8 mouse cellular contexts compared by ENCODE assay signal in the genomic region with DNA sequence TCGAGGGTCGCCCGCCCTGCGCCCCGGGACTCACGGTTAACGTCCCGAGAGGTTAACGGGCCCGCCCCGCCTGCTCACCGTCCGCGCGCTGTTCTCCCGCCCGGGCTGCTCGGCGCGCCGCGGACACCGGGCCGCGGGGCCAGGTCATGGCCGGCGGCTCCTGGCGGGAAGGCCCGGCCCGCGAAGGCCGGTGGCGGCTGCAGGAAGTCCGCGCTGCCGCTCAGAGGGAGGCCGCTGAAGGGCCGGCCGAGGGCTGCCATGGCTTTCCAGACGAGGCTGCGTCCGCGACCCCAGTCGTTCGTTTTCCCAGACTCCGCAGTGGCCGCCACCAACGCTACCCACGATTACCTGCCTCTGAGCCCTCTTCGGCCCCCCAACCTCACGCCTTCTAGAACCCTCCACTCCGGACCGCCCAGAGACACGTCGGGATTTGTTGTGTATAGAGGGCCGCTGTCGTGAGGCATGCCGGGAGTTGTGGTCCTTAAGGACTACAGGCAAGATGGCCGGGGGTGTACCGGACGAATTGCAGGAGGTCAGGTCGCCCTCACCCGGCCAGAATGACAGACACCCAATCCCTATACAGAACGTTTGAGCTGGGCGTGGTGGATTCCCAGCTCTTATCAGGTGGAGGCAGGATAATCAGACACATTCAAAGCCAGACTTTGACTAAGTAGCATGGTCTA. TPM values are rescaled to one million over a fixed set of nuclear protein-coding genes. Genes with fewer than 3 reads are reported as not detected.
DNase-seq lines count a peak whose midpoint lies in the region; ATAC-seq and TF ChIP-seq lines count a peak whose summit lies in the region.

A gene (minus strand): TSS at position 389 of the 683 bp plus-strand sequence.

- no peaks in the 10 kb centered on the region for H3K9me3 ChIP-seq in ES-E14 (ENCODE audit: control insufficient read depth, insufficient read depth, low read depth, low read length)
- no peaks in the 10 kb centered on the region for H3K9me3 ChIP-seq in forebrain, embryonic 15.5 days
- no peaks in the 10 kb centered on the region for H3K9me3 ChIP-seq in lung, embryonic 14.5 days (ENCODE audit: low read depth, low read length)

- in situ Hi-C loops in ES-E14 (cut with MboI; ENCODE audit: low sequenced_read_pairs in 2 of 2, unreplicated experiment in 2 of 2): no loop called here

- 0 out of 2 replicates have a peak, but pooled peaks have one; percentile 40 for TF ChIP-seq POLR2A in olfactory bulb, adult 2 months (IDR thresholded peaks at IDR 0.05; ENCODE audit: insufficient read depth, low read depth, low read length)
- peak; percentile 58; the same call in 1 of the 2 replicates for TF ChIP-seq POLR2A in thymus, adult 2 months (IDR thresholded peaks at IDR 0.05; ENCODE audit: control insufficient read depth, extremely low read depth, insufficient read depth, low read length, poor library complexity)

- peak within 1 kb of the TSS; percentile 85 for H3K9ac ChIP-seq in ES-E14 (ENCODE audit: insufficient read depth, low read depth, low read length, poor library complexity, severe bottlenecking)
- peak within 1 kb of the TSS; percentile 94 for H3K9ac ChIP-seq in forebrain, embryonic 15.5 days (replicated peaks)
- H3K9ac ChIP-seq in lung, embryonic 14.5 days: peak within 1 kb of the TSS; percentile 94

- WGBS in forebrain, embryonic 15.5 days: under 1% methylated on average over 65 of the region's 65 CpGs
- under 1% methylated on average over 65 of the region's 65 CpGs for WGBS in lung, embryonic 14.5 days
- under 1% methylated on average over 65 of the region's 65 CpGs for WGBS in olfactory bulb, adult 2 months
- WGBS in thymus, adult 2 months: under 1% methylated on average over 65 of the region's 65 CpGs

- TF ChIP-seq CTCF in layer of hippocampus, adult 2 months (conservative IDR thresholded peaks at IDR 0.05): peak; percentile 37; the same call in 1 of the 2 replicates
- no peak for TF ChIP-seq CTCF in lung, embryonic 14.5 days (IDR thresholded peaks at IDR 0.05; ENCODE audit: low read depth)
- no peak for TF ChIP-seq CTCF in olfactory bulb, adult 2 months (IDR thresholded peaks at IDR 0.05; ENCODE audit: insufficient read depth, low read depth, low read length)
- TF ChIP-seq CTCF in thymus, adult 2 months (IDR thresholded peaks at IDR 0.05; ENCODE audit: borderline replicate concordance, control insufficient read depth, extremely low read depth, insufficient read depth, low read length, poor library complexity): no peak; the same call in 1 of the 2 replicates

- H3K4me1 ChIP-seq in ES-E14 (ENCODE audit: control insufficient read depth in 2 of 2, insufficient read depth in 2 of 2, low read length in 2 of 2, poor library complexity in 1 of 2): peaks cover 6 to 7% of the 10 kb centered on the region in 2 experiments; a peak in 2 of 4 replicates
- H3K4me1 ChIP-seq in forebrain, embryonic 15.5 days: peaks cover 30% of the 10 kb centered on the region
- peaks cover 7% of the 10 kb centered on the region for H3K4me1 ChIP-seq in lung, embryonic 14.5 days (ENCODE audit: insufficient read depth)
- H3K4me1 ChIP-seq in olfactory bulb, adult 2 months (ENCODE audit: control insufficient read depth, insufficient read depth, low read length): no peaks in the 10 kb centered on the region
- H3K4me1 ChIP-seq in thymus, adult 2 months (replicated peaks; ENCODE audit: control insufficient read depth, insufficient read depth, low read length): peaks cover 7% of the 10 kb centered on the region

- peak within 1 kb of the TSS; percentile 79 for H3K4me2 ChIP-seq in forebrain, embryonic 15.5 days (replicated peaks)
- peak within 1 kb of the TSS; percentile 78 for H3K4me2 ChIP-seq in lung, embryonic 14.5 days

- H3K36me3 ChIP-seq in ES-E14 (ENCODE audit: control insufficient read depth, insufficient read depth, low read length, poor library complexity, severe bottlenecking): peaks cover 9% of the 10 kb centered on the region
- H3K36me3 ChIP-seq in forebrain, embryonic 15.5 days: 0 out of 2 replicates have a peak, but pooled peaks cover 3% of the 10 kb centered on the region
- H3K36me3 ChIP-seq in lung, embryonic 14.5 days (ENCODE audit: insufficient read depth): peaks cover 18% of the 10 kb centered on the region; the same call in 1 of the 2 replicates
- H3K36me3 ChIP-seq in thymus, adult 2 months (ENCODE audit: control insufficient read depth, insufficient read depth, low read length): no peaks in the 10 kb centered on the region

- DNase-seq in ES-E14 (ENCODE audit: low read depth, low spot score): peak; percentile 95
- DNase-seq in cerebellum, adult 11-12 months: peak; percentile 92
- peak; percentile 88 for DNase-seq in heart, postnatal 25 days (ENCODE audit: low spot score)
- DNase-seq in layer of hippocampus, adult 2 months (ENCODE audit: low spot score in 2 of 2): peak; percentile 85 to 92
- peak; percentile 94 for DNase-seq in lung, embryonic 14.5 days
- peak; percentile 93 for DNase-seq in thymus, adult 2 months

- H3K27ac ChIP-seq in ES-E14 (ENCODE audit: insufficient read depth, low read depth, low read length, poor library complexity, severe bottlenecking): peak within 1 kb of the TSS; percentile 47; the same call in 1 of the 2 replicates
- H3K27ac ChIP-seq in forebrain, embryonic 15.5 days (replicated peaks): peak within 1 kb of the TSS; percentile 64
- H3K27ac ChIP-seq in layer of hippocampus, adult 2 months: peak within 1 kb of the TSS; percentile 94
- H3K27ac ChIP-seq in lung, embryonic 14.5 days (ENCODE audit: low read depth): peak within 1 kb of the TSS; percentile 51
- no peak within 1 kb of the TSS; the same call in 1 of the 2 replicates for H3K27ac ChIP-seq in olfactory bulb, adult 2 months (ENCODE audit: insufficient read depth, low read depth, low read length)
- peak within 1 kb of the TSS; percentile 21 for H3K27ac ChIP-seq in thymus, adult 2 months (ENCODE audit: control insufficient read depth, insufficient read depth, low read length)

- peak within 1 kb of the TSS; percentile 77 to 80 for H3K4me3 ChIP-seq in ES-E14 (ENCODE audit: insufficient read depth in 1 of 2, low read depth in 1 of 2, low read length in 2 of 2, poor library complexity in 1 of 2, severe bottlenecking in 1 of 2)
- H3K4me3 ChIP-seq in forebrain, embryonic 15.5 days: peak within 1 kb of the TSS; percentile 94
- peak within 1 kb of the TSS; percentile 90 for H3K4me3 ChIP-seq in layer of hippocampus, adult 2 months
- H3K4me3 ChIP-seq in lung, embryonic 14.5 days (ENCODE audit: low read depth, low read length): peak within 1 kb of the TSS; percentile 91
- peak within 1 kb of the TSS; percentile 89 for H3K4me3 ChIP-seq in olfactory bulb, adult 2 months (ENCODE audit: insufficient read depth, low read depth, low read length)
- peak within 1 kb of the TSS; percentile 77 for H3K4me3 ChIP-seq in thymus, adult 2 months (ENCODE audit: control insufficient read depth, insufficient read depth, low read length)

- ATAC-seq in forebrain, embryonic 15.5 days (replicated peaks): peak; percentile 99
- ATAC-seq in lung, embryonic 14.5 days (ENCODE audit: insufficient read depth): peak; percentile 99

- intact Hi-C loops in heart, postnatal 25 days (cut with DNase I): loop anchor here (2.0 to 5.0 kb wide), 2 partner anchors 17 to 85 kb away; no protein-coding TSS in a partner anchor

- no peaks in the 10 kb centered on the region for H3K27me3 ChIP-seq in forebrain, embryonic 15.5 days
- no peaks in the 10 kb centered on the region for H3K27me3 ChIP-seq in lung, embryonic 14.5 days (ENCODE audit: insufficient read depth, low read length)
- no peaks in the 10 kb centered on the region for H3K27me3 ChIP-seq in thymus, adult 2 months (ENCODE audit: control insufficient read depth, insufficient read depth, low read length)

TF ChIP-seq in ES-E14, 5 proteins besides CTCF, POLR2A, EP300 and RAD21:
- TF ChIP-seq ZNF384 (IDR thresholded peaks at IDR 0.05; ENCODE audit: low read depth, low read length) (no peak), HCFC1 (IDR thresholded peaks at IDR 0.05; ENCODE audit: borderline replicate concordance, insufficient read depth, low read length) (peak; percentile 92), ZC3H11A (IDR thresholded peaks at IDR 0.05; ENCODE audit: borderline replicate concordance, low read depth, low read length) (no peak), MAFK (IDR thresholded peaks at IDR 0.05; ENCODE audit: insufficient read depth, low read depth, low read length) (no peak)

RNA-seq across cellular contexts. Expression of the gene that starts here (rescaled TPM):
- 24.2 and 27.4 TPM in 2 replicates for total RNA-seq in ES-E14 (2012; rRNA removed)
- 15.4 and 15.8 TPM in 2 replicates for polyA plus RNA-seq in forebrain, embryonic 15.5 days (2015; fragmentation: Nextera tagmentation; extraction: Ambion mirVana)
- total RNA-seq in heart, postnatal 25 days (2021): 10 to 100 TPM; 17.9 to 23.5 TPM
- 10 to 100 TPM; 11.8 to 13.9 TPM for total RNA-seq in layer of hippocampus, adult 2 months (2021)
- polyA plus RNA-seq in lung, embryonic 14.5 days (2014; fragmentation: Nextera tagmentation; extraction: Ambion mirVana): 22.4 and 24.9 TPM in 2 replicates
- not detected in 2 replicates for polyA plus RNA-seq in olfactory bulb, adult 2 months (2012; ENCODE audit: insufficient read depth, insufficient read length, low replicate concordance, missing spikeins)
- 12.2 and 13.9 TPM in 2 replicates for polyA plus RNA-seq in thymus, adult 2 months (2012; rRNA removed)

Comparison
In these comparisons a context has a peak if more than half of its experiments do, and no peak if none do; other contexts are left out.
1. RNA of the gene that starts here (polyA plus RNA-seq): 22.4 to 24.9 TPM in lung, embryonic 14.5 days, 15.4 to 15.8 TPM in forebrain, embryonic 15.5 days and 12.2 to 13.9 TPM in thymus, adult 2 months; not detected in olfactory bulb, adult 2 months; every median in the first group is over 10 times any median in the second.
2. Peak in every context shown above with its lines, with median percentiles within 50 percentile points of each other: DNase-seq, H3K4me3 ChIP-seq and H3K9ac ChIP-seq.